Mouse (Mus musculus) midbrain, embryonic 10.5 days (tissue): ENCODE measurements at regions not wholly inside any gene's neighbourhood (a gene's known extent, or its start where the extent isn't known, plus 50 kb on each side); places are given as distances from the start of the nearest gene placed in this dataset.

ENCODE experiments used
- DNase-seq: peaks from one replicate; pipeline ENCODE4 v3.0.0-alpha.2; 2017; ENCODE audit warnings: low spot score
- H3K27ac ChIP-seq: fragments of 300-500 bp; sonication (generic); replicated peaks from 2 replicates; pipeline ENCODE4 v1.5.1; 2016; ENCODE audit warnings: mild to moderate bottlenecking
- H3K27me3 ChIP-seq: fragments of 300-500 bp; sonication (generic); 2 replicates; pipeline ENCODE4 v1.6.1; 2016; ENCODE audit warnings: low read depth, mild to moderate bottlenecking; ENCODE audit not compliant: poor library complexity, severe bottlenecking
- H3K36me3 ChIP-seq: fragments of 300-500 bp; sonication (generic); 2 replicates; pipeline ENCODE4 v1.6.1; 2016; ENCODE audit warnings: mild to moderate bottlenecking, moderate library complexity
- H3K4me1 ChIP-seq: fragments of 300-500 bp; sonication (generic); 2 replicates; pipeline ENCODE4 v1.6.1; 2016
- H3K4me3 ChIP-seq: fragments of 300-500 bp; sonication (generic); 2 replicates; pipeline ENCODE4 v1.5.1; 2016; ENCODE audit warnings: mild to moderate bottlenecking, moderate library complexity
- H3K9me3 ChIP-seq: fragments of 300-500 bp; sonication (generic); replicated peaks from 2 replicates; pipeline ENCODE4 v1.6.1; 2016; ENCODE audit warnings: mild to moderate bottlenecking
- WGBS: fragments of 180-500 bp; shearing (Covaris S2); methylation state at CpG from one replicate; pipeline ENCODE4 v1.1.7; 2016; 5-methylcytosine and 5-hydroxymethylcytosine counted together

- no peaks in the 10 kb centered on the region for H3K9me3 ChIP-seq
- no peak overlapping the region for H3K4me3 ChIP-seq
- H3K27me3 ChIP-seq: no peaks in the 10 kb centered on the region
- WGBS: 93% methylated on average over 4 of the region's 4 CpGs
- no peaks in the 10 kb centered on the region for H3K36me3 ChIP-seq
- DNase-seq: no peak
- no peak overlapping the region for H3K27ac ChIP-seq
- H3K4me1 ChIP-seq: peaks cover 6% of the 10 kb centered on the region; the same call in 1 of the 2 replicates
Observed at GRCm38 (mm10) chr12:70592821-70593220, 139.9 kb downstream of the Tmx1 start.

GRCm38 (mm10) chr12:70598211-70598701 is 145.4 kb downstream of the Tmx1 start:
- 87% methylated on average over 15 of the region's 15 CpGs for WGBS
- Histone ChIP-seq H3K27me3 (no peaks in the 10 kb centered on the region), H3K4me3 (no peak overlapping the region), H3K9me3 (peaks cover 5% of the 10 kb centered on the region), H3K27ac (no peak overlapping the region), H3K36me3 (no peaks in the 10 kb centered on the region), H3K4me1 (no peaks in the 10 kb centered on the region)
- no peak for DNase-seq

DNA sequence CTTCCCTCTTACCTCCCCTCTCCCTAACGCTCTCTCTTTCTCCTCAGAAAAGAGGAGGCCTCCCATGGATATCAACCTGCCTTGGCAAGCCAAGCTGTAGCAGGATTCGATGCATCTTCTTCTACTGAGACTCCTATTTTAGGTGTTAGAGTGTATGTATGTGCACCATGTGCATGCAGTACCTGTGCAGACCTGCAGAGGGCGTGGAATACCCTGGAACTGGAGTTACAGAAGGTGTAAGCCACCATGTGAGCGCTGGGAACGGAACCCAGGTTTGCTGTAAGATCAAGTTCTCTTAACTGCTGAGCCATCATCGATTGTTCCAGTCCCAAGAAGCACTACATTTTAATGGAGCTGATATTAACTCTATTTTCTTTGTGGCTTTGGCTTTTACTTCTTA is 146.8 kb downstream of the Tmx1 start:
- no peak for DNase-seq

GRCm38 (mm10) chr12:70603869-70604268 is 151.0 kb downstream of the Tmx1 start:
- Histone ChIP-seq H3K9me3 (peaks cover 5% of the 10 kb centered on the region), H3K4me3 (no peak overlapping the region), H3K27ac (no peak overlapping the region), H3K27me3 (no peaks in the 10 kb centered on the region), H3K36me3 (no peaks in the 10 kb centered on the region), H3K4me1 (no peaks in the 10 kb centered on the region)
- no peak for DNase-seq
- 93% methylated on average over 1 of the region's 1 CpGs for WGBS

More for the DNA sequence above, 146.8 kb downstream of the Tmx1 start:
- H3K36me3 ChIP-seq: no peaks in the 10 kb centered on the region
- peaks cover 5% of the 10 kb centered on the region for H3K9me3 ChIP-seq
- H3K27me3 ChIP-seq: no peaks in the 10 kb centered on the region
- no peaks in the 10 kb centered on the region for H3K4me1 ChIP-seq
- 81% methylated on average over 6 of the region's 6 CpGs for WGBS
- no peak overlapping the region for H3K27ac ChIP-seq
- no peak overlapping the region for H3K4me3 ChIP-seq

DNA sequence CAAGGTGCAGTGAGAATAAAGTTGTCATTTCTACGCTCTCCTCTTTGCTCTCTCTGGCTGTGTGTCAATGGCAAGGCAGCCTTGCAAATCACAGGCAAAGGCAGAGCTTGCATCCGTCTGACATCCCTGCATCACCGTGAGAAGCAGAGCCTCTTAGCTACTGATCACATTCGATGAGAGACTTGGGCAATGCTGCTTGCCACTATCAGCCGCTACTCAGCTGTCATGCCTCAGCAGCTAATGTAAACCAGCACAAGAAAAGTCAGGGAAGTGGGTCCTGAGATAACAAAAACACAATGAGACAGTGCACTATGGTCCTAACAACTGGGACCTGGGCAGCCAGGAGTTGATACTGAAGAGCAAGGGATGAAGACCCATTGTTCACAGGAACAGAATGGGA is 155.8 kb downstream of the Tmx1 start:
- no peak for DNase-seq
- H3K27me3 ChIP-seq: no peaks in the 10 kb centered on the region
- H3K27ac ChIP-seq: no peak overlapping the region
- no peaks in the 10 kb centered on the region for H3K36me3 ChIP-seq
- no peaks in the 10 kb centered on the region for H3K9me3 ChIP-seq
- no peaks in the 10 kb centered on the region for H3K4me1 ChIP-seq
- H3K4me3 ChIP-seq: no peak overlapping the region
- WGBS: 78% methylated on average over 5 of the region's 5 CpGs

DNA sequence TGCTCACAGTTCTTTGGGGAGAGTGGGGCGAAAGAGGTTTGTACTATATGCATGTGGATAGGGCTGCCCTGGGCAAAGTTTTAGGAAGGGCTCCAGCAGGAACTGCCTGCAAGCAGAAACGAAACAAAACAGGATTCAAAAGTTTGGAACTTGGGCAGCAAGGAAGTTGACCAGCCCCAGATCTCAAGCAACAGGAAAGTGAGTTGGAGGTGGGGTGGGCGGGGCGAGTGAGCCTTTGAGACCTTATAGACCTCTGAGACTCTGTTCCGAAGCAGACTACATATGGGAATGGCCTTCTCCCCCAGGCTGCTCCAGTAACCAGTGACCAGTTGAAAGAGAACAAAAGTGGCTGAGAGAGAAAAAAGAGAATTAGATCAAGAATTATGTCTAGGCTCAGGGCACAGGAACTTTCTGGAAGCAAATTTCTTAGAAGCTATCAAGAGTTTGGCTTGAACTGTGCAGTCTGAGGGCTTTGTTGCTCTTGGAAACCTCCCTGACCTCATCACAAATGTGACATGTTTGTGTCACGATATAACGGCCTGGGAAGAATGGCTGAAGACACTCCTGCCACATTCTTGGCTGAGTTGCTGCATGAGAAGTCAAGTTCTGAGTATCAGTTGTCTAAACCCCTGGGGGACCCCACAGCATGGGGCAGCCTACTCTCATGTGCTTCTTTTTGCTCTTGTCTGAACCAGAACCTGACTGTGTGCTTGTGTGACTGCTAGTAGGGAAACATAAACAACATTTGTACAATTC is 156.4 kb downstream of the Tmx1 start:
- no peak for DNase-seq
- H3K27me3 ChIP-seq: no peaks in the 10 kb centered on the region
- no peak overlapping the region for H3K27ac ChIP-seq
- 85% methylated on average over 7 of the region's 7 CpGs for WGBS
- H3K4me1 ChIP-seq: no peaks in the 10 kb centered on the region
- no peaks in the 10 kb centered on the region for H3K9me3 ChIP-seq
- no peaks in the 10 kb centered on the region for H3K36me3 ChIP-seq
- H3K4me3 ChIP-seq: no peak overlapping the region

DNA sequence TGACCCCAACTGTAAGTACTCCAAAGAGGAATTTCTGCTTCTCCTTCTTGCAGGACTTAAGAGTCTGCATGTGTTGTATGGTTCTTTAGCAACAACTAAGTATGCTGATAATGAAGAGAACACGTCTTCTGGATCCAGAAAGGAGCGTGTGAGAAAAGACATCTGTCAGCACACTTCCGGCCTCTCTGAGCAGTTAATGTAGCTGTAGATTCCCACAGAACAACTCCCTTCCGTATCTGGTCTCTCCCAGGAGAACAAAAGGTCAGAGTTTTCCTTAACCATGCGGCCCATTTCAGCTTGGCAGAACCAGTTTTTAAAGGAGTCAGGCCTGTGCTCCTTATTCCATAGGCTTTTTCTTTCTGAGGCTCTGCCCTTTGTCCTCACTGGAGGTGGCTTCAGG is 159.0 kb downstream of the Tmx1 start:
- DNase-seq: no peak
- H3K4me3 ChIP-seq: no peak overlapping the region
- H3K27me3 ChIP-seq: no peaks in the 10 kb centered on the region
- peaks cover 6% of the 10 kb centered on the region for H3K4me1 ChIP-seq
- H3K36me3 ChIP-seq: no peaks in the 10 kb centered on the region
- WGBS: 89% methylated on average over 5 of the region's 5 CpGs
- H3K9me3 ChIP-seq: no peaks in the 10 kb centered on the region
- H3K27ac ChIP-seq: no peak overlapping the region

DNA sequence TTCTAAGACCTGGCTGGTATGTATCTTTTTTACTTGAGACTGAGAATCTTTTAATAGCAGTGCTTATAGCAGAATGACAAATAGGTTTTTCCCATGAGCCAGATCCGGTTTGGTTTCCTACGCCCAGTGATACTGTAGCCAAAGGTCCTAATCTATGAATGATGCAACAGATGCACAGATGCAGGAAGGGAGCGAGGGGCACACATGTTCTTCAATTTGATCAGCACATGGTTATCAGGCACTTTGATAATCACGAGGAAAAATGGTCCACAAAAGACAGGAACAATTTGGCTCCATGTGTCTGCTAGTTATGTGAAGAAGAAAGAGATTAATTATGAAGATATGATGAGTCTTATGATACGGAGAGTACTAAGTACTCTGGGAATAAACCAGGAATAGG is 160.3 kb downstream of the Tmx1 start:
- Histone ChIP-seq H3K27ac (no peak overlapping the region), H3K4me3 (no peak overlapping the region), H3K36me3 (no peaks in the 10 kb centered on the region), H3K9me3 (no peaks in the 10 kb centered on the region), H3K4me1 (peaks cover 6% of the 10 kb centered on the region), H3K27me3 (no peaks in the 10 kb centered on the region)
- DNase-seq: no peak
- WGBS: 92% methylated on average over 5 of the region's 5 CpGs

- H3K9me3 ChIP-seq: no peaks in the 10 kb centered on the region
- no peak for DNase-seq
- no peak overlapping the region for H3K4me3 ChIP-seq
- no peaks in the 10 kb centered on the region for H3K27me3 ChIP-seq
- 80% methylated on average over 2 of the region's 2 CpGs for WGBS
- H3K27ac ChIP-seq: no peak overlapping the region
- H3K4me1 ChIP-seq: peaks cover 6% of the 10 kb centered on the region
- H3K36me3 ChIP-seq: no peaks in the 10 kb centered on the region
Observed at GRCm38 (mm10) chr12:70614101-70614500, 161.2 kb downstream of the Tmx1 start.

GRCm38 (mm10) chr12:70614686-70615085 is 161.8 kb downstream of the Tmx1 start:
- Histone ChIP-seq H3K36me3 (no peaks in the 10 kb centered on the region), H3K4me1 (peaks cover 6% of the 10 kb centered on the region), H3K4me3 (no peak overlapping the region), H3K9me3 (no peaks in the 10 kb centered on the region), H3K27me3 (no peaks in the 10 kb centered on the region), H3K27ac (no peak overlapping the region)
- no peak for DNase-seq
- WGBS: 83% methylated on average over 2 of the region's 2 CpGs

DNA sequence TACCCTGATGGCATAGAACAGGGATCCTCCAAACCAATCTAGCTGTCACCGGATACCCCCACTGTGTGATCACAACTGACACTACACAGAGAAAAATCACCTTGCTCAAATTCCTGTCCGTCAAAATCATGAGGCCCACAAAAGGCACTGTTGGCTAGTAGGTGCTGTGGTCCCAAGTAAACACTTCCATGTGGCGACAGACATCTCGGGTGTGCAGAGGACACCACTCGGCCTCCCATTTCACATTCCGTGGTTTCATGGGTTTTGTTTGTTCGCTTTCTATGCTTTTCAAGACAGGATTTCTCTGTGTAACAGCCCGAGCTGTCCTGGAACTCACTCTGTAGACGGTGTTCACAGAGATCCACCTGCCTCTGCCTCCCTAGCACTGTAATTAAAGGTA is 162.2 kb downstream of the Tmx1 start:
- no peaks in the 10 kb centered on the region for H3K9me3 ChIP-seq
- WGBS: 94% methylated on average over 9 of the region's 9 CpGs
- no peaks in the 10 kb centered on the region for H3K27me3 ChIP-seq
- H3K4me1 ChIP-seq: peaks cover 6% of the 10 kb centered on the region
- DNase-seq: no peak
- H3K4me3 ChIP-seq: no peak overlapping the region
- H3K27ac ChIP-seq: no peak overlapping the region
- H3K36me3 ChIP-seq: no peaks in the 10 kb centered on the region

GRCm38 (mm10) chr12:70616049-70616448 is 163.2 kb downstream of the Tmx1 start:
- H3K9me3 ChIP-seq: no peaks in the 10 kb centered on the region
- 78% methylated on average over 4 of the region's 4 CpGs for WGBS
- H3K4me1 ChIP-seq: peaks cover 6% of the 10 kb centered on the region
- no peak overlapping the region for H3K27ac ChIP-seq
- no peak overlapping the region for H3K4me3 ChIP-seq
- no peaks in the 10 kb centered on the region for H3K27me3 ChIP-seq
- no peak for DNase-seq
- no peaks in the 10 kb centered on the region for H3K36me3 ChIP-seq

- Histone ChIP-seq H3K27ac (no peak overlapping the region), H3K9me3 (no peaks in the 10 kb centered on the region), H3K27me3 (no peaks in the 10 kb centered on the region), H3K36me3 (no peaks in the 10 kb centered on the region), H3K4me1 (peaks cover 6% of the 10 kb centered on the region), H3K4me3 (no peak overlapping the region)
- DNase-seq: no peak
- 44% methylated on average over 4 of the region's 4 CpGs for WGBS
Observed at GRCm38 (mm10) chr12:70616487-70616886, 163.6 kb downstream of the Tmx1 start.
